Mouse (Mus musculus) liver, postnatal 0 days (tissue): ENCODE results near the gene Ovca2.

Experiments used
- CTCF ChIP-seq: sonication (generic); IDR thresholded peaks from 2 replicates; pipeline ENCODE4 v1.5.1; 2016; ENCODE audit warnings: antibody characterized with exemption, low read depth
- EP300 ChIP-seq: IDR thresholded peaks from 2 replicates; pipeline ENCODE4 v1.6.1; 2016; ENCODE audit warnings: antibody characterized with exemption, low read depth, mild to moderate bottlenecking

DNA sequence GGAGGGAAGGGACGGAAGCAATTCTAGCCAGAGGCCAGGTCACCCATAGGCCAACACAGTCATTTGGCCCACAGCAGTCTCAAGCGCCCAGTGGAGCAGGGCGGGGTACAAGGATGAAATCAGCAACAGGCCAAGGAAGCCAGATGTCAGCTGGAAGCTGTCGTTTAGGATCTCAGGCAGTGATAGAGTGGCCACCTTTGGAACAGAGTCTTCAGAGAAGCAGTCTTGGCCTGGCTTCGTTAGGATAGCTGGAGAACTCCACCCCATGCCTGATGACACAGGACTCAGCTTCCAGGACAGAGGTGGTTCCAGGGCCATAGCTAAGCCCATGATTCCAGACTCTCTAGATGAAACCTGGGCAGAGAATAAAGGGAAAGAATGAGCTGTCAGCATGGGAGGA, 38.2 kb downstream of the Ovca2 start:
- TF ChIP-seq CTCF (no peak), EP300 (no peak)
